Mouse (Mus musculus): ENCODE data around the gene Narfl. TPM values are rescaled to one million over a fixed set of nuclear protein-coding genes. Genes with fewer than 3 reads are reported as not detected.

Narfl gene
- polyA plus RNA-seq (2012), result 19.6 and 19.7 TPM in 2 replicates

DNA sequence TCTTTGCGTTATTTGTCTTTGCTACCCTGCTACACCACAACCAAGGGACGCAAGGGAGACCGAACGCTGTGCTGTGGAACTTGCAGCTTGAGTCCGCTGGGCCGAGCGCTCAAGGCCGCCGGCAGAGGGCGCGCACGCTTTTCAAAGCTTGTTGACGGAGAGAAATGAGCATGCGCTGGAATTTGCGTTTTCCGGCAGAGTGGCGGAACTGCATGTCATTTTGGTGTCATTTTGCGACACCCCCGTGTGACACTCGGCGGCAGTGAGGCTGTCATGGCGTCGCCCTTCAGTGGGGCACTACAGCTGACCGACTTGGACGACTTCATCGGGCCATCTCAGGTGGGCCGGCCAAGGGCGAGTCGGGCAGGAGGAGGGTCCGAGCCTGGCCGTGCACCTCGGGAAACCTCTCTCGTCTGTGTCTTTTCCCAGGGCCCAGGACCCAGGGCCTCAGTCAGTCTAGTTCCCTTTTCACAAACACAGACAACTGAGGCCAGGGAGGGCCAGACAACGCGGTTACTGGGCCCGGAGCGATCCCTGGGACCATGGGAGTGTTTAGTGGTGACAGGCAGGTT, at the start of gene Narfl:
TSS of gene Narfl (plus strand) at position 228 of the 572 bp plus-strand sequence.

DNA sequence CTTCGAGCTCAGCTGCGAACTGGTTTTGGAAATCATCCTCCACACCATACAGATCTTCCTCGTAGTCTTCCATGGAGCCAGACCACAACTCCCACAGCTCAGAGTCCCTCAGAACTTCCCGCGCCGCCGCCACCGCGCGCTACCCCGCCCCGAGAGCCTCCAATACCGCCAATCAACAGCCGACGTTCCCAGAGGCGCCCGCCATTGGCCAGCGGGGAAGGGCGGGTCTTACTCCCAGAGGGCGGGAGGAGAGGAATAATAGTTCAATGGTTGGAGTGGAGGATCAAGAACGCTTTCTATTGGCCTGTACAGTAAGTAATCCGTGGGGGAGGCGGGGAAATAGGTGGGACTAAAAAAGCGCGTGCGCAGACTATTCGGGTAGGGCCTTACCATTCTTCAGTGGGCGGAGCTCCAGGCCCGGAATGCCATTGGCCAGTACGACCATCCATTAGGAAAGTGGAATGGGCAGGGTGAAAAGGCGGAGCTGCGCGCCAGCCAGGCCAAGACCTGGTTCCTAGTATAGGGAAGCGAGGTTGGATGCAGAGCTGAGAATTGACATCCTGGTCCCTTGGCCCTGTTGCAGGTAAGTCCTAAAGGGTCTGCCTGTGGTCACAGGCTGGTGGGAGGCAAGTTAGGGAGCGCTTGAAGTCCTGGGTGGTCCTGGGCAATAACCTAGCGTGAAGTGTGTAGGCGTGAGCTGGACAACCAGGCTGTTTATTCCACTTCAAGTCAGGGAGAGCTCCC, 46.1 kb upstream of the Narfl start, which contains the start of the genes Chtf18 and Rpusd1:
TSS of gene Chtf18 (minus strand) at position 155 of the 744 bp plus-strand sequence.
TSS of gene Rpusd1 (plus strand) at position 406 of the 744 bp plus-strand sequence.

DNA sequence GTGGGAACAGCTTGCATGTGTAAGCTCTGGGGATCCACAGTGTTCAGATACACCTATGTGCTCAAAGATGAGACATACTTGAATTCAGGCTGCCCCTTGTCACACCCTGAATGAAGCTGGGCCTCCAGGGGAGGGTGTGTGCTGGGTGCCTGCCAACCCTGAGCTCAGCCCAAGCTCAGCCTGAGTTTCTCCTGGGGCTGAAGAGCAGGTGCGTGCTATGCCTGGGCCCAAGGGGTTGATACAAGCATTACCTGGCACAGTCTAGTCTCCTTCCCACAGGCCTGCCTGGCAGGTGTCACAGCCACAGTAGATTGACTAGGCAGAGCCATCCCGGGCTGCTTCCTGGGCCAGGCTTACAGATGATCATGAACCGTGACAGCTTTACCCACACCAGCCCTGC, 37.8 kb upstream of the Narfl start, which contains the start of gene Mslnl:
TSS of gene Mslnl (plus strand) at position 298 of the 400 bp plus-strand sequence.

DNA sequence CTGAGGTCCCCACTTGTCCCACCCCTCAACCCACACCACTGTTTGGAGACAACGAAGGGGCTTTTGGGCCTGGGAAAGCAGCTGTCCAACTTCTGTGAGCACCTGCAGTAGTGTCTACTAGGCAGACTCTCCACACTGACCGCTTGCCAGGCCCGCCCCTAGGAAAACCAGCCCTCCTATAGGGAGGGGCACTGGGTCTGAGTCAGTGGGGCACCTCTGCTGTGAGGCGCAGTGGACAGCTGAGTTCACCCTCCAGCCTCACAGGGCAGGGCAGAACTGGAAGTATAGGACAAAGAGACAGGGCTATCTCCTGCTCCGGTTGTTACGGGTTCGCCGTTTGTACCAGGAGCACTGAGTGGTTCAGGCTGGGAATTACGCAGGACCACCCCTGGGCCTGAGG, 19.3 kb upstream of the Narfl start, which contains the start of gene Msln:
TSS of gene Msln (minus strand) at position 138 of the 400 bp plus-strand sequence.

DNA sequence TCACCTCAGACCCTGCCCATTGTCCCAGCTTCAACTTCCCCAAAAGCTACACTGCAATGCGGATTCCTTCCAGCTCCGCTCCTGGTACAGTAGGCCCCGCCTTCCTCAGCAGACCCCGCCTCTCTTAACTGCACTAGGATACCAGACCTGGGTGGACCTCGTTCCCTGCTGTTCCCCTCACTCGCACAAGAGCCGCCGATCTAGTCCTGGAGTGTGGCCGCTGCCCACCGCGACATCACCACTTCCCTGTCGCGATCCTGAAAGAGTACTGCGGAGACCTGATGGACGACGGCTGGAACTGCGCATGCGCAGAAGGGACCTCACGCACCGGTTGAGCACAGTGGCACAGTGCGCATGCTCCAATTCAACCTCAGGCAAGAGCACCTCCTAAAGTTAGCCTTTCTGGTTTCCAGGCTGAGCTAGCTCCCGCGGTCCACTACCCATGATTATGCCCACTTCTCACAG, 11.7 kb downstream of the Narfl start, which contains the start of gene Haghl:
TSS of gene Haghl (minus strand) at position 393 of the 465 bp plus-strand sequence.

DNA sequence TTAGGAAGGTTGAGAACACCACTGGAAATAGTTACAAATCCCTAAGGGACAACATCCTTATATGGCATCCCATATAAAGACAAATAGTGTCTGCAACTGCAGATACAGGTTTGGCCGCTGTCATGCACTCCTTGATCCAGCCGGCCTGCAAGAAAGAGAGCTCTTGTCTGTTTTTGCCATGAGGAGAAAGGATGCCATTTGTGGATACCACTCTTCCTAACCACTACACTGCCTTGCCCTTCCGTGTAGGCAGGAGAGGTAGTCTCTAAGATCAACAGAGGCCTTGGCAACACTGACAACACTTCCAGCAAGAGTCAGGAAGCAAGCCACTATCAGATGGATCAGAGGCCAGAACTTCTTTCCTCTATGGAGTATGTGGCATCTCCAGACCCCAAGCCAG, 12.7 kb downstream of the Narfl start, which contains the start of gene Ccdc78:
TSS of gene Ccdc78 (plus strand) at position 301 of the 400 bp plus-strand sequence.

DNA sequence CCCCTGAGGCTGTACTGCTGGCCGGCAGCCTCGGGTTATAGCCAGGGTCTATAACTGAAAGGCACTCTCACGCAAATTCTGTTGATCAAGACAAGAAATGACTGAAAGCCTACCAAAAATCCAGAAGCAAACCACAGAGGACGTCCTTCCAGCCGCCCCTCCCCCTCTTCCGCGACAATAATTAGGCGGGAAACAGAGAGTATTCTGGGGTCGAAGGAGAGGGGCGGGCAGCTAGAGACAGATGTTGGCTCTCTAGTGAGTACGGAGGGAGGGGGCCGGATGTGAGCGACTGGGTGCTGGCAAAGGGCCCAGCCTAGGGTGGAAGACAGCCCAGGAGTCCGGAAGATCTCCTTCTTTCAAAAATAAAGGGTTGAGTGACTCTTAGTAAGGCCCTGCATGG, 19.0 kb downstream of the Narfl start, which contains the start of gene Fam173a:
TSS of gene Fam173a (minus strand) at position 287 of the 400 bp plus-strand sequence.

DNA sequence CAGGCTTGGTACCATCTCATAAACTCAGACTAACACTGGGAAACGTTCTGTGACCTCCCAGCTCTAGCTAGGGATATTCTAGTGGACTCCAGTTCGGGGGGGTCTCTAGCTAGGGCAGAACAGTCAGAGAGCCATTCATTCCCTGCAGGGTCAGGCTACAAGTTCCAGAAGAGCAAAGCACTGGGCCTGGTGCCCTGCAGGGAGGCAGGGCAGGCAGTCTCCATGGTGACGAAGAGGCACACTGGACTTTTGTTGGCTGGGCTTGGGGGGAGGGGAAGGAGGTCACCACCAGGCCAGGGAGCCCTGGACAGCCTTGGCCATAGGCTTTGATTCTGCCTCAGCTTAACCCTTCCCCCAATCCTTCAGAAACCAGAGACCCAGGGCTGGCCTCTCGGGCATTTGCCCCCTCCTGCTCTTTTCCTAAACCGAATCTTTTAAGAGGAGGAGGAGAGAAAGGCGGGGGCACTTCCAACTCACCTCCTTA, 22.1 kb downstream of the Narfl start, which contains the start of gene AC134908.4:
TSS of gene AC134908.4 (minus strand) at position 51 of the 484 bp plus-strand sequence.

DNA sequence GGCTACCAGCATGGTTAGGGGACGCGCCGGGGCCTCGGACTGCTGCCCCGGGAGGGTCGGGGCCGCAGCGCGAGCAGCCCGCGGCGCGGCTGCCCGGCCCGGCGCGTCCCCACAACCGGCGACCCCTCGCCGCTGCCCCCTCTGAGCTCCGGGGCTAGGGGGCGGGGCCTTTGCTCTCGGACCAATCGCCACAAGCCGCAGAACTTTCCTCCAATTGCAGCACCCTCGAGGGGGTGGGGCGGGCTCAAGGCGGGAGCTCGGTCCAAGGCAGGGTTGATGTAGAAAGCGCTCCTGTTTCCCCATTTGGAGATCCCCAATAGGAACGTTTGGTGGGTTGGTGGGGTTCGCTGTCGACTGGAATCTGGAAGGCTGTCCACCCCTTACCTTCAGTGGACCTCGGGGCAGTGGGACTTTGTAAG, 23.4 kb downstream of the Narfl start, which contains the start of gene Metrn:
TSS of gene Metrn (minus strand) at position 186 of the 419 bp plus-strand sequence.

DNA sequence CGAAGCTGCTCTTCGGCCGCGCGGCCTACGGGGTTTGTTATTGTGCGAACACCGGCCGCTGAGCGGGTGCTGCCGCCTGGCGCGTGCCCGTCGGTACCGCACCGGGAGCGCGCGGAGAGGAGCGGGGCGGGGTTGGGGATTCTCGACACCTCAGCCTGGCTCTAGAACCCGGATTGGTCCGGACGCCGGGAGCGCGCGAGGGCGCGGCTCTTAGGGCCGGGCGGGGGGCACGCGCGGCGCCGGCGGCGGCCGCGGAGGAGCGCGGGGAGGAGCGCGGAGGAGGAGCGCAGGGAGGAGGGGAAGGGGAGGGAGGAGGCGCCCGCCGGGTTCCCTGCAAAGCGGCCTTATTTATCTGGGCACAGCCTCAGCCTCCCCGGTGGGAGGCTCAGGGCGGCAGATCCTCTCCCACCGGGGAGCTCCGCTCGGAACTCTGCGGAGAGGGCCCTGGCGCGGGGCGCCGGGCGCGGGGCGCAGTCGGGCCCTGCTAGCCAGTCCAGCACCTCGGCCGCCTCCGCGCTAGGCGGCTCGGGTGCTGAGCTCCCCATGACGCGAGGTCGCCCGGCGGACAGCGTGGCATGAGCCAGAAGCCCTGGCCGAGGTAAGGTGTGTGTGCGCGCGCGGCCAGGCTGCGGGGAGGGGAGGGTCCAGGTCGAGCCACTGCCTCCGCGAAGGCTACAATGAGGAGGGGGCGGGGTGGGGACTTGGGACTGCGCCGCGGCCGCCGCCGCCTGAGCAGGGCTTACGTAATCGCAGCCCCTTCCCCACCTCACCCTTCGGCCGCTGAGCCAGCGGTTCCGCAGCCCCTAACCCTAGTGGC, 35.4 kb downstream of the Narfl start, which contains the start of gene Fbxl16:
TSS of gene Fbxl16 (plus strand) at position 297 of the 817 bp plus-strand sequence.

DNA sequence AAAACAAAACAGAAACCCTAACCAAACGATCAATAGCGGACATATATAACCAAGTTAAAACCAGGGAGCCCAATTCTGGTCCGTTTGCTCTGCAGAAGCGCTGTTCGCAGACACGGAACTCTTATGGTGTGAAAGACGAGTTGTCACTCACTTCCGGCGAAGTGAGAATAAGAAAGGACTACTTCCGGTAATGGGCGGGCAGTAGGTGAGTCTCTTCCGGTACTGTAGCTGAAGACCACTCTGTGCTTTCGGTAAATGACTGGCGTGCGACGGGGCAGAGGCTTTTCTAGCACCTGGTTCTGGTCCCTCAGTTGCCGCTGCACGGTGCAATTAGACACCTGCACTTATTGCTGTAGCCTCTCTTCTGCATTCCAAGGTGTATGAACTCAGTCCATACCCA, 49.9 kb downstream of the Narfl start, which contains the start of gene Wdr24:
TSS of gene Wdr24 (plus strand) at position 176 of the 400 bp plus-strand sequence.

DNA sequence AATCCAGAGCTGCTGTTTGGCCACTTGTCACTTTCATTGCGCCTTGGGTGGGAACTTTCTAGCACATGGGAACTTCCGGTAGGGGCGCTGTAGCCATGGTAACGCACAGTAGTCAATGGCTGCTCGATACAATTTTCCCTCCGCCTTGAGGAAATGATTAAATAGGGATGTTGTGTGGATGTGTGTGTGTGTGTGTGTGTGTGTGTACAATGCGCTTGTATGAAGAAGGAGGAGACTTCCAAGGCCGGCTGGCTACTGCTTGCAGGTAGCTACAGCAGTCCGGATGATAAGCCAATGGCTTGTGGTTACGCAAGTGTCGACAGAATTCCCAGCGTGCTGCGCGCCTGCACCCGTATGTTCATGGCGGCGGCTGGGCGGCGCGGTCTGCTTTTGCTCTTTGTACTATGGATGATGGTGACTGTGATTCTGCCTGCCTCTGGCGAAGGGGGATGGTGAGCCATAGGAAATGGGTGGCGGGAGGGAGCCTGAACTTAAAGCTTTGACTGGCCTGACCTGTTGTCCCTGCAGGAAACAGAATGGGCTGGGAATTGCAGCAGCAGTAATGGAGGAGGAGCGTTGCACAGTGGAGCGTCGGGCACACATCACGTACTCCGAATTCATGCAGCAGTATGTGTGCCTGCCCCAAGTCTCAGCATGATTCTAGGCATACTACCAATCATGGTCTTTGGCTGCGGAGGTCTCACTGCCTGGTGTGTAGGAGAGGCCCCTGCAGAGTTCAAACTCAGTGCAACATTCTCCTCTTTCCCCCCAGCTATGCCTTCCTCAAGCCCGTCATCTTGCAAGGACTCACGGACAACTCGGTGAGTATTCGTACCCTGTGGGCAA, 55.4 kb downstream of the Narfl start, which contains the start of gene Jmjd8:
TSS of gene Jmjd8 (plus strand) at position 156 of the 846 bp plus-strand sequence.

Other genes starting within 250 kb of the Narfl start
- 0.63 and 1.7 TPM in 2 replicates for gene Sox8, start 203.1 kb upstream of the Narfl start, polyA plus RNA-seq (2012)
- 37.2 and 46.2 TPM in 2 replicates for gene Lmf1, start 194.7 kb upstream of the Narfl start, polyA plus RNA-seq (2012)
- gene Gng13, start 56.6 kb upstream of the Narfl start, polyA plus RNA-seq (2012), result not detected in 2 replicates
- 62.0 and 75.4 TPM in 2 replicates for gene Chtf18, start 46.4 kb upstream of the Narfl start, polyA plus RNA-seq (2012)
- gene Rpusd1, start 46.1 kb upstream of the Narfl start, polyA plus RNA-seq (2012), result 29.2 and 34.8 TPM in 2 replicates
- 0.04 TPM in 1 of 2 replicates, not detected in the other for gene Mslnl, start 37.7 kb upstream of the Narfl start, polyA plus RNA-seq (2012)
- not detected in 2 replicates for gene Msln, start 19.4 kb upstream of the Narfl start, polyA plus RNA-seq (2012)
- 28.8 and 33.6 TPM in 2 replicates for gene Haghl, start 11.9 kb downstream of the Narfl start, polyA plus RNA-seq (2012)
- 0.11 TPM in 1 of 2 replicates, not detected in the other for gene Ccdc78, start 12.8 kb downstream of the Narfl start, polyA plus RNA-seq (2012)
- 40.2 and 41.6 TPM in 2 replicates for gene Fam173a, start 19.1 kb downstream of the Narfl start, polyA plus RNA-seq (2012)
- not detected in 2 replicates for gene AC134908.4, start 21.9 kb downstream of the Narfl start, polyA plus RNA-seq (2012)
- gene Metrn, start 23.4 kb downstream of the Narfl start, polyA plus RNA-seq (2012), result 132 and 135 TPM in 2 replicates
- gene Fbxl16, start 35.3 kb downstream of the Narfl start, polyA plus RNA-seq (2012), result 0.12 and 0.13 TPM in 2 replicates
- 8.2 and 8.6 TPM in 2 replicates for gene Wdr24, start 49.9 kb downstream of the Narfl start, polyA plus RNA-seq (2012)
- gene Jmjd8, start 55.1 kb downstream of the Narfl start, polyA plus RNA-seq (2012), result 9.7 and 11.1 TPM in 2 replicates
- 153 and 162 TPM in 2 replicates for gene Stub1, start 59.6 kb downstream of the Narfl start, polyA plus RNA-seq (2012)
- 2.0 and 2.5 TPM in 2 replicates for gene Rhbdl1, start 63.5 kb downstream of the Narfl start, polyA plus RNA-seq (2012)
- gene Gm20683, start 68.0 kb downstream of the Narfl start, polyA plus RNA-seq (2012), result 9.8 and 11.1 TPM in 2 replicates
- gene Rhot2, start 71.1 kb downstream of the Narfl start, polyA plus RNA-seq (2012), result 116 and 144 TPM in 2 replicates
- gene Wdr90, start 87.7 kb downstream of the Narfl start, polyA plus RNA-seq (2012), result 25.5 and 31.2 TPM in 2 replicates
- gene Mcrip2, start 95.0 kb downstream of the Narfl start, polyA plus RNA-seq (2012), result 137 and 165 TPM in 2 replicates
- 49.6 and 51.3 TPM in 2 replicates for gene Mettl26, start 101.3 kb downstream of the Narfl start, polyA plus RNA-seq (2012)
- 3.7 and 7.4 TPM in 2 replicates for gene Wfikkn1, start 107.1 kb downstream of the Narfl start, polyA plus RNA-seq (2012)
- gene Rab40c, start 146.0 kb downstream of the Narfl start, polyA plus RNA-seq (2012), result 11.1 and 12.9 TPM in 2 replicates
- gene Pigq, start 171.2 kb downstream of the Narfl start, polyA plus RNA-seq (2012), result 135 and 143 TPM in 2 replicates
- gene Nhlrc4, start 171.2 kb downstream of the Narfl start, polyA plus RNA-seq (2012), result 0.50 TPM in 1 of 2 replicates, not detected in the other
- gene A930017K11Rik, start 178.8 kb downstream of the Narfl start, polyA plus RNA-seq (2012), result 0.02 and 0.04 TPM in 2 replicates
- 46.0 and 55.2 TPM in 2 replicates for gene Capn15, start 212.0 kb downstream of the Narfl start, polyA plus RNA-seq (2012)

Measured in megakaryocyte-erythroid progenitor cell, adult 5 weeks (primary cell).